30 mouse cellular contexts compared by ENCODE assay signal in genomic region chr11:117403781-117404180, GRCm38 (mm10).
A peak's percentile ranks its signal among the peaks of the same experiment; 100 is the strongest.
DNase-seq lines count a peak whose midpoint lies in the region; ATAC-seq and TF ChIP-seq lines count a peak whose summit lies in the region.
"Had no signal": no experiment of that assay in that cellular context is flagged by ENCODE, and none has a peak within 500 bp of the region (broad histone marks: within the 10 kb centered on the region; RNA-seq: fewer than 3 reads in every experiment).

No protein-coding gene starts in this region.

- H3K36me3 ChIP-seq in forebrain, embryonic 10.5 days (replicated peaks): no peaks in the 10 kb centered on the region
- no peaks in the 10 kb centered on the region for H3K36me3 ChIP-seq in forebrain, embryonic 12.5 days (replicated peaks)
- no peaks in the 10 kb centered on the region for H3K36me3 ChIP-seq in midbrain, embryonic 10.5 days
- no peaks in the 10 kb centered on the region for H3K36me3 ChIP-seq in midbrain, postnatal 0 days (ENCODE audit: insufficient read depth, low read length)
- H3K36me3 ChIP-seq in embryonic facial prominence, embryonic 10.5 days (replicated peaks): no peaks in the 10 kb centered on the region
- H3K36me3 ChIP-seq in midbrain, embryonic 14.5 days (ENCODE audit: control insufficient read depth, insufficient read depth, low read length): no peaks in the 10 kb centered on the region
- H3K36me3 ChIP-seq: heart, embryonic 13.5 days; kidney, embryonic 15.5 days had no signal

- no peak for DNase-seq in forebrain, embryonic 10.5 days (ENCODE audit: extremely low spot score, low spot score)
- DNase-seq in midbrain, embryonic 10.5 days (ENCODE audit: low spot score): no peak
- DNase-seq in midbrain, postnatal 0 days (ENCODE audit: low spot score): no peak
- DNase-seq in embryonic facial prominence, embryonic 10.5 days (ENCODE audit: low spot score): no peak
- DNase-seq in midbrain, embryonic 14.5 days: no peak
- no peak for DNase-seq in urinary bladder, postnatal 4 days (ENCODE audit: low spot score in 2 of 2)
- DNase-seq: adrenal gland, adult 2 months; adrenal gland, postnatal 36 days; cerebellum, adult 18-20 months; cerebellum, postnatal 10 days; forebrain, postnatal 0 days; gastrocnemius, postnatal 10 days; heart, postnatal 10 days; kidney, adult 11 months; kidney, postnatal 36 days; lung, adult 2 months; lung, postnatal 10 days; spleen, adult 18-20 months; thymus, postnatal 14 days had no signal

- H3K9me3 ChIP-seq in forebrain, embryonic 10.5 days: peaks cover 10% of the 10 kb centered on the region
- H3K9me3 ChIP-seq in forebrain, embryonic 12.5 days: peaks cover 7% of the 10 kb centered on the region; the same call in 1 of the 2 replicates
- peaks cover 11% of the 10 kb centered on the region for H3K9me3 ChIP-seq in midbrain, embryonic 10.5 days (replicated peaks)
- H3K9me3 ChIP-seq in midbrain, postnatal 0 days (ENCODE audit: low read length): no peaks in the 10 kb centered on the region
- H3K9me3 ChIP-seq in embryonic facial prominence, embryonic 10.5 days: peaks cover 12% of the 10 kb centered on the region; the same call in 1 of the 2 replicates
- no peaks in the 10 kb centered on the region for H3K9me3 ChIP-seq in midbrain, embryonic 14.5 days (ENCODE audit: control insufficient read depth, low read length)
- H3K9me3 ChIP-seq: heart, embryonic 13.5 days; kidney, embryonic 15.5 days had no signal

- H3K27ac ChIP-seq in forebrain, embryonic 10.5 days: peak overlapping the region; percentile 78
- no peak overlapping the region for H3K27ac ChIP-seq in forebrain, embryonic 12.5 days
- H3K27ac ChIP-seq in midbrain, embryonic 10.5 days (replicated peaks): peak overlapping the region; percentile 72
- no peak overlapping the region for H3K27ac ChIP-seq in midbrain, postnatal 0 days (ENCODE audit: low read depth, low read length)
- H3K27ac ChIP-seq in embryonic facial prominence, embryonic 10.5 days (replicated peaks): peak overlapping the region; percentile 55
- peak overlapping the region; percentile 26; the same call in 1 of the 2 replicates for H3K27ac ChIP-seq in midbrain, embryonic 14.5 days (replicated peaks; ENCODE audit: low read depth, low read length)
- H3K27ac ChIP-seq: heart, embryonic 13.5 days; kidney, embryonic 15.5 days; layer of hippocampus, adult 2 months; left cerebral cortex, adult 2 months; liver, embryonic 14.5 days; macrophage had no signal

- H3K4me2 ChIP-seq in forebrain, embryonic 12.5 days: no peak overlapping the region
- H3K4me2 ChIP-seq in midbrain, postnatal 0 days (ENCODE audit: low read depth, low read length, poor library complexity, severe bottlenecking): no peak overlapping the region
- H3K4me2 ChIP-seq in midbrain, embryonic 14.5 days (ENCODE audit: low read length): no peak overlapping the region
- H3K4me2 ChIP-seq: heart, embryonic 13.5 days; kidney, embryonic 15.5 days had no signal

- no peak overlapping the region for H3K9ac ChIP-seq in forebrain, embryonic 12.5 days
- no peak overlapping the region for H3K9ac ChIP-seq in midbrain, postnatal 0 days (replicated peaks; ENCODE audit: low read length, poor library complexity, severe bottlenecking)
- H3K9ac ChIP-seq in midbrain, embryonic 14.5 days (replicated peaks; ENCODE audit: low read length): no peak overlapping the region
- H3K9ac ChIP-seq: heart, embryonic 13.5 days; kidney, embryonic 15.5 days; liver, embryonic 14.5 days had no signal

- TF ChIP-seq CTCF in midbrain, postnatal 0 days (IDR thresholded peaks at IDR 0.05): no peak

- H3K27me3 ChIP-seq in forebrain, embryonic 10.5 days (ENCODE audit: poor library complexity, severe bottlenecking): peaks cover 70% of the 10 kb centered on the region
- peaks cover 36% of the 10 kb centered on the region for H3K27me3 ChIP-seq in forebrain, embryonic 12.5 days
- H3K27me3 ChIP-seq in midbrain, embryonic 10.5 days (ENCODE audit: low read depth, poor library complexity, severe bottlenecking): peaks cover 69% of the 10 kb centered on the region
- no peaks in the 10 kb centered on the region for H3K27me3 ChIP-seq in midbrain, postnatal 0 days (ENCODE audit: insufficient read depth, low read length)
- peaks cover 60% of the 10 kb centered on the region for H3K27me3 ChIP-seq in embryonic facial prominence, embryonic 10.5 days (replicated peaks; ENCODE audit: low read depth, poor library complexity, severe bottlenecking)
- no peaks in the 10 kb centered on the region for H3K27me3 ChIP-seq in midbrain, embryonic 14.5 days (ENCODE audit: control insufficient read depth, insufficient read depth, low read length)
- H3K27me3 ChIP-seq: Patski had no signal

- H3K4me3 ChIP-seq in forebrain, embryonic 10.5 days: no peak overlapping the region
- H3K4me3 ChIP-seq in forebrain, embryonic 12.5 days (replicated peaks): no peak overlapping the region
- H3K4me3 ChIP-seq in midbrain, embryonic 10.5 days: no peak overlapping the region
- no peak overlapping the region for H3K4me3 ChIP-seq in midbrain, postnatal 0 days (ENCODE audit: low read depth, low read length)
- no peak overlapping the region for H3K4me3 ChIP-seq in embryonic facial prominence, embryonic 10.5 days
- H3K4me3 ChIP-seq in midbrain, embryonic 14.5 days (replicated peaks; ENCODE audit: low read depth, low read length): no peak overlapping the region
- H3K4me3 ChIP-seq: heart, embryonic 13.5 days; kidney, embryonic 15.5 days; layer of hippocampus, adult 2 months; left cerebral cortex, adult 2 months; myocyte had no signal

- 32% methylated on average over 7 of the region's 7 CpGs for WGBS in forebrain, embryonic 10.5 days
- WGBS in forebrain, embryonic 12.5 days: 38% methylated on average over 7 of the region's 7 CpGs
- 34% methylated on average over 7 of the region's 7 CpGs for WGBS in midbrain, embryonic 10.5 days
- WGBS in midbrain, postnatal 0 days: 36% methylated on average over 7 of the region's 7 CpGs
- 43% methylated on average over 7 of the region's 7 CpGs for WGBS in embryonic facial prominence, embryonic 10.5 days
- WGBS in midbrain, embryonic 14.5 days: 28% methylated on average over 7 of the region's 7 CpGs

- ATAC-seq in forebrain, embryonic 12.5 days (ENCODE audit: low FRiP score): no peak
- ATAC-seq in midbrain, postnatal 0 days (ENCODE audit: low FRiP score): no peak
- no peak for ATAC-seq in midbrain, embryonic 14.5 days (ENCODE audit: low FRiP score, low TSS enrichment)
- no peak for ATAC-seq in megakaryocyte-erythroid progenitor cell, adult 5-6 weeks (replicated peaks; ENCODE audit: low FRiP score, low TSS enrichment, poor library complexity, severe bottlenecking)
- ATAC-seq: forebrain, postnatal 0 days; inflammation-experienced regulatory T-cells, adult 6 months; Patski had no signal

- H3K4me1 ChIP-seq in forebrain, embryonic 10.5 days: peaks cover 57% of the 10 kb centered on the region
- peaks cover 57% of the 10 kb centered on the region for H3K4me1 ChIP-seq in forebrain, embryonic 12.5 days
- H3K4me1 ChIP-seq in midbrain, embryonic 10.5 days: peaks cover 56% of the 10 kb centered on the region
- peaks cover 18% of the 10 kb centered on the region for H3K4me1 ChIP-seq in midbrain, postnatal 0 days (ENCODE audit: insufficient read depth, low read length)
- H3K4me1 ChIP-seq in embryonic facial prominence, embryonic 10.5 days: peaks cover 41% of the 10 kb centered on the region
- H3K4me1 ChIP-seq in midbrain, embryonic 14.5 days (ENCODE audit: control insufficient read depth, insufficient read depth, low read length): peaks cover 44% of the 10 kb centered on the region

Comparison
In these comparisons a context has a peak if more than half of its experiments do, and no peak if none do; other contexts are left out.
1. H3K27ac ChIP-seq: peak in forebrain, embryonic 10.5 days (single experiment), midbrain, embryonic 10.5 days (single experiment), embryonic facial prominence, embryonic 10.5 days (single experiment) and midbrain, embryonic 14.5 days (single experiment); none in forebrain, embryonic 12.5 days (single experiment) and midbrain, postnatal 0 days (single experiment).